Mouse (Mus musculus): ENCODE data around the gene Gpr35. TPM values are rescaled to one million over a fixed set of nuclear protein-coding genes. Genes with fewer than 3 reads are reported as not detected.
A peak's percentile ranks its signal among the peaks of the same experiment; 100 is the strongest.
"Not testable (repeated sequence)": the region's sequence is repeated elsewhere in the genome, so short reads cannot be mapped to it uniquely, and the experiment has no call there.

Gene Gpr35
- polyA plus RNA-seq, 2 experiments = 0.73 to 0.98 TPM

DNA sequence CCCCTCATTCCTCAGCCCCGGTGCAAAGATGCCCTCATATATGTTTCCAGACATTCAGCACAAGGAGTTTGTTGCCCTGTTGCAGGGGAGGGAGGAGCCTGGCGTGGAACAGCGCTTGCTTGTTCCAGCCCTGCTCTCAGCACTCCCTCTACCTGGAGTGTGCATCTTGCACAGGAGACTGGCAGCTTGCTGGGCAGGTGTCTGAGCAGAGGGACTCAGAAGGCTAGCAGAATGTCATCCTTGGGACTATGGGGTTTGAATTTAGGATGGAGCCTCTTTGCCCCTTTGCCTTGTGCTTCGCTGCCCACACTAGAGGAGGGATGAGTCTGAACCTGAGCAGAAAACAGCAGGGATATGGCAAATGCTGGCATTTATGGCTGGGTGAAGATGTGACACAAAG lies 10.9 kb upstream of the Gpr35 start:
- no peak overlapping the region for H3K4me2 ChIP-seq (replicated peaks; ENCODE audit: low read depth, low read length, severe bottlenecking)
- ATAC-seq (ENCODE audit: low FRiP score, low read depth) (no peak), DNase-seq (ENCODE audit: low spot score) (no peak)
- peaks cover 8% of the 10 kb centered on the region for H3K4me1 ChIP-seq (ENCODE audit: control insufficient read depth, insufficient read depth, low read length)
- no peak overlapping the region for H3K9ac ChIP-seq (ENCODE audit: low read depth, low read length, severe bottlenecking)
- H3K9me3 ChIP-seq (ENCODE audit: control insufficient read depth, low read length) = no peaks in the 10 kb centered on the region
- H3K4me3 ChIP-seq (replicated peaks; ENCODE audit: low read length) = no peak overlapping the region
- WGBS = 97% methylated on average over 4 of the region's 4 CpGs
- TF ChIP-seq POLR2A (IDR thresholded peaks at IDR 0.05; ENCODE audit: borderline replicate concordance, extremely low read depth, insufficient read depth, insufficient read length) = no peak
- H3K36me3 ChIP-seq (ENCODE audit: control insufficient read depth, insufficient read depth, low read length) = peaks cover 62% of the 10 kb centered on the region
- H3K27ac ChIP-seq (replicated peaks; ENCODE audit: low read depth, low read length) = no peak overlapping the region
- no peaks in the 10 kb centered on the region for H3K27me3 ChIP-seq (ENCODE audit: control insufficient read depth, insufficient read depth, low read length)

DNA sequence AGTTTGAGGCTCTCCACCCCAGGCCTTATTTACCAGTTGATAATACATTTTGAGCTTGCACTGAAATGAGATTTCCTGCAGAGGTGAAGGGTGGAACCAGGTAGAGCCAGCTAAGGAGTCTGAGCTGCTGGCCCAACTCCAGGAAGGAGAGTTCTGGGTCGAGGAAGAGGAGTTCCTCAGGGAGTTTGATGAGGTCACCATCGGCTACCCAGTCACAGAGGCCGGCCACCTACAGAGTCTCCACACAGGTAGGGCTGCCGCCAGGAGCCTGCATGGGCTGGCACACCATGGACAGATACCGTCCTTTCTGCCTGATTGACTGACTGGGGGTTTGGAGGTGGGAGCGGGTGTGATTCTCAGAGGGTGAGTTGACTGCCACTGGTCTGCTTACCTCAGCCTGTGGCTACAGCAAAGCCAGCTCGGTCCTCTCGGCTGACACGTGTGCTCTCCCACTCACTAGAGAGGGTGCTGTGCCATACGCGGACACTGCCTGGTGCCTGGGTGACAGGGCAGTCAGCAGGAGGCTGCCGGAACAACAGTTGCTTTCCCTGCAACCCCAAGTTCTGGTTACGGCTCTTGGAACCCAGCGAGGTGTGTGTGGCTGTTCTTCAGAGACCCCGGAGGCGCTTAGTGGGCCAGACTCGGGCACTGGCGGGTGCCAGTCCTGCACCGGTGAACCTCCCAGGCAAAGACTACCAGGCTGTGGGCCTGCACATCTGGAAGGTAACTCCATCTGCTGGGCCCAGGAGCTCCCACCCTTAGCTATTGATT lies 7.3 kb upstream of the Gpr35 start:
- DNase-seq (ENCODE audit: low spot score) = no peak
- Histone ChIP-seq H3K27ac (replicated peaks; ENCODE audit: low read depth, low read length) (no peak overlapping the region), H3K9ac (ENCODE audit: low read depth, low read length, severe bottlenecking) (no peak overlapping the region), H3K36me3 (ENCODE audit: control insufficient read depth, insufficient read depth, low read length) (peaks cover 89% of the 10 kb centered on the region), H3K9me3 (ENCODE audit: control insufficient read depth, low read length) (no peaks in the 10 kb centered on the region), H3K27me3 (ENCODE audit: control insufficient read depth, insufficient read depth, low read length) (no peaks in the 10 kb centered on the region), H3K4me3 (replicated peaks; ENCODE audit: low read length) (no peak overlapping the region), H3K4me2 (replicated peaks; ENCODE audit: low read depth, low read length, severe bottlenecking) (no peak overlapping the region), H3K4me1 (ENCODE audit: control insufficient read depth, insufficient read depth, low read length) (no peaks in the 10 kb centered on the region)
- 91% methylated on average over 19 of the region's 19 CpGs for WGBS
- no peak for ATAC-seq (ENCODE audit: low FRiP score, low read depth)
- no peak for TF ChIP-seq POLR2A (IDR thresholded peaks at IDR 0.05; ENCODE audit: borderline replicate concordance, extremely low read depth, insufficient read depth, insufficient read length)

DNA sequence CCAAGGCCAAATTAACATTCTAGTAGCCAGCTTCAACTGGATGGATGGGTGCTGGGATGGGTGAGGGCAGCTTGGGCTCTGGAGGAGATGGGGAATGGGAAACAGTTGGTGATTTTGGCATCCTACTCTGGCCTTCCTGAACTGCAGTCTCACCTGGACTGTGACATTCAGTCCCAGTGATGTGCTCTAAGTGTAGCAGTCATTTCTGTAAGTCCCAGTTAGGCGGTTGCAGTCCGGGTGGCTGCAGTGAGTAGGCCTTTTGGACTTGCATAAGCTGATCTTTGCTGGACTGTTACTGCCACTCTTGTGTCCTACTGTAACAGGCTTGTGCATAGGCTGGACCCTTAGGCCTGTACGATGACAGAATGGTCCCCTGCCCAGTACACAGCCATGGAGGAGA lies 2.7 kb upstream of the Gpr35 start:
- no peak for DNase-seq (ENCODE audit: low spot score)
- no peaks in the 10 kb centered on the region for H3K9me3 ChIP-seq (ENCODE audit: control insufficient read depth, low read length)
- H3K4me1 ChIP-seq (ENCODE audit: control insufficient read depth, insufficient read depth, low read length) = no peaks in the 10 kb centered on the region
- no peak overlapping the region for H3K4me3 ChIP-seq (replicated peaks; ENCODE audit: low read length)
- no peak for TF ChIP-seq POLR2A (IDR thresholded peaks at IDR 0.05; ENCODE audit: borderline replicate concordance, extremely low read depth, insufficient read depth, insufficient read length)
- no peak for ATAC-seq (ENCODE audit: low FRiP score, low read depth)
- H3K4me2 ChIP-seq (replicated peaks; ENCODE audit: low read depth, low read length, severe bottlenecking) = no peak overlapping the region
- H3K27me3 ChIP-seq (ENCODE audit: control insufficient read depth, insufficient read depth, low read length) = no peaks in the 10 kb centered on the region
- H3K9ac ChIP-seq (ENCODE audit: low read depth, low read length, severe bottlenecking) = no peak overlapping the region
- 88% methylated on average over 3 of the region's 3 CpGs for WGBS
- H3K36me3 ChIP-seq (ENCODE audit: control insufficient read depth, insufficient read depth, low read length) = peaks cover 64% of the 10 kb centered on the region
- H3K27ac ChIP-seq (replicated peaks; ENCODE audit: low read depth, low read length) = no peak overlapping the region

DNA sequence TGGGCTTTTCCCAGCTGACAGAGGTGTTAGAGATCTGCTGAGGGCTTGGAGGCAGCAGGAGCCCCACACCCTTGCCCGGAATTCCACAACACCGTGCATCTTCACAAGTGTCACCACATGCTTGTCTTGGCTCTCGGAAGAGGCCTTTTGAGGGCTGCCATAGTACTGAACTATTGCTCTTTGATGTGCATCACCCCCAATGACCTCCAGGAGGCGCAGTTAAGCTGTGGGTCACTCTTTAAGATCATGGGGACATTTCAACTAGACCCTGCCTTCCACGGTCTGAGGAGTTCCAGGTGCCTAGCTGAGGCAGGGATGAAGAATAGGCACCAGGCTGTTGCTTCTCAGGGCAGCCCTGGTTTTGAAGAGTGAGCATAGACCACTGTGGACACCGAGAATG lies 1.2 kb upstream of the Gpr35 start:
- Histone ChIP-seq H3K27me3 (ENCODE audit: control insufficient read depth, insufficient read depth, low read length) (no peaks in the 10 kb centered on the region), H3K4me3 (replicated peaks; ENCODE audit: low read length) (no peak overlapping the region), H3K9ac (ENCODE audit: low read depth, low read length, severe bottlenecking) (no peak overlapping the region), H3K36me3 (ENCODE audit: control insufficient read depth, insufficient read depth, low read length) (peaks cover 53% of the 10 kb centered on the region), H3K27ac (replicated peaks; ENCODE audit: low read depth, low read length) (no peak overlapping the region), H3K4me2 (replicated peaks; ENCODE audit: low read depth, low read length, severe bottlenecking) (no peak overlapping the region), H3K4me1 (ENCODE audit: control insufficient read depth, insufficient read depth, low read length) (no peaks in the 10 kb centered on the region), H3K9me3 (ENCODE audit: control insufficient read depth, low read length) (no peaks in the 10 kb centered on the region)
- WGBS = 54% methylated on average over 6 of the region's 6 CpGs
- TF ChIP-seq POLR2A (IDR thresholded peaks at IDR 0.05; ENCODE audit: borderline replicate concordance, extremely low read depth, insufficient read depth, insufficient read length) = no peak
- no peak for ATAC-seq (ENCODE audit: low FRiP score, low read depth)
- DNase-seq (ENCODE audit: low spot score) = no peak

DNA sequence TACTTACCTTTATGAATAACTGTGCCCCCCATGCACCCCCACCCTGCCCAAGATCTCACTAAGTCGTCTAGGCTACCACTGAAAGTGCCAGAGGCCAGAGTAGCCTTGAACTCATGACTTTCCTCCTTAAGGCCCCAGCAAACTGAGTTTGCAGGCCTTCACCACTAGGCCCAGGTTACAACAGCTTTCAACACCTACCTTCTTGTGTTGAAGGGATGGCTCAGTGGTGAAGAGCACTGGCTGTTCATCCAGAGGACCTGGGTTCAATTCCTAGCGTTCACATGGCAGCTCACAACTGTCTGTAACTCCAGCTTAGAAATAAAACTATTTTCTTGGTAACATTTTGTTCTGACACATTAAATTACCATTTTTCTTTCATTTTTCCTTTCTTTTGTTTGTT lies 3.0 kb downstream of the Gpr35 start:
- Histone ChIP-seq H3K36me3 (ENCODE audit: control insufficient read depth, insufficient read depth, low read length) (peaks cover 11% of the 10 kb centered on the region; the same call in 1 of the 2 replicates), H3K9me3 (ENCODE audit: control insufficient read depth, low read length) (no peaks in the 10 kb centered on the region), H3K9ac (ENCODE audit: low read depth, low read length, severe bottlenecking) (no peak overlapping the region), H3K4me3 (replicated peaks; ENCODE audit: low read length) (no peak overlapping the region), H3K27me3 (ENCODE audit: control insufficient read depth, insufficient read depth, low read length) (no peaks in the 10 kb centered on the region), H3K4me2 (replicated peaks; ENCODE audit: low read depth, low read length, severe bottlenecking) (no peak overlapping the region), H3K4me1 (ENCODE audit: control insufficient read depth, insufficient read depth, low read length) (no peaks in the 10 kb centered on the region), H3K27ac (replicated peaks; ENCODE audit: low read depth, low read length) (no peak overlapping the region)
- TF ChIP-seq POLR2A (IDR thresholded peaks at IDR 0.05; ENCODE audit: borderline replicate concordance, extremely low read depth, insufficient read depth, insufficient read length) = no peak
- 65% methylated on average over 2 of the region's 2 CpGs for WGBS
- DNase-seq (ENCODE audit: low spot score) (no peak), ATAC-seq (ENCODE audit: low FRiP score, low read depth) (no peak)

DNA sequence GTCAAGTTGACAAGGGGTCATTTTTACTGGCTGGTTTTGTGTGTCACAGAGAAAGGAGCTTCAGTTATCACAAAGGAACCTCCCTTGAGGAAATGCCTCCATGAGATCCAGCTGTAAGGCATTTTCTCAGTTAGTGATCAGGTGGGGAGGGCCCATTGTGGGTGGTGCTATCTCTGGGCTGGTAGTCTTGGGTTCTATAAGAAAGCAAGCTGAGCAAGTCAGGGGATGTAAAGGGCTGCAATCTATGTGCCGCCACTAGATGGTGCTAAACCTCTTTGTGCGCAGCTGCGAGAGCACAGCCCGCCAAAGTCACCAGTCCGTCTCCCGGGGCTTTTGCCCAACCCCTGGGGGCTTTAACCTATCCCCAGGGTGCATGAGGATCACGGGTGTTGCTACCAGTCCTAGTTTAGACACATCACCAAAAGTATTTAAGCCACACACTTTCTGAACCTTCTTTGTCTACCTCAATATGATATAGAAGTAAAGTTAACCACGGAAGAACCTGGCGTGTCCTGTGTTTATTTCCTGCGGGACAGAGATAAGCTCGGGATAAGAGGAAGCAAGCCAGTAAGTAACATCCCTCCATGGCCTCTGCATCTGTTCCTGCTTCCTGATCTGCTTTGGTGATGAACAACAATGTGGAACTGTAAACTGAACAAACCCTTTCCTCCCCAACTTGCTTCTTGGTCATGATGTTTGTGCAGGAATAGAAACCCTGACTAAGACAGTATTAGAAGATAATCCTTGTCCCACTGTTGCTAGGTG lies 6.1 kb downstream of the Gpr35 start:
- not testable (repeated sequence) for H3K4me1 ChIP-seq (ENCODE audit: control insufficient read depth, insufficient read depth, low read length); ATAC-seq (ENCODE audit: low FRiP score, low read depth); H3K27me3 ChIP-seq (ENCODE audit: control insufficient read depth, insufficient read depth, low read length); H3K4me3 ChIP-seq (replicated peaks; ENCODE audit: low read length); H3K36me3 ChIP-seq (ENCODE audit: control insufficient read depth, insufficient read depth, low read length); H3K9ac ChIP-seq (ENCODE audit: low read depth, low read length, severe bottlenecking); H3K27ac ChIP-seq (replicated peaks; ENCODE audit: low read depth, low read length); DNase-seq (ENCODE audit: low spot score); H3K9me3 ChIP-seq (ENCODE audit: control insufficient read depth, low read length)
- WGBS = 14% methylated on average over 8 of the region's 11 CpGs
- peak overlapping the region; percentile 39 for H3K4me2 ChIP-seq (replicated peaks; ENCODE audit: low read depth, low read length, severe bottlenecking)
